ENCODE assay signal across 9 mouse cellular contexts in genomic region chr15:85600696-85601094, GRCm38 (mm10). TPM values are rescaled to one million over a fixed set of nuclear protein-coding genes. Genes with fewer than 3 reads are reported as not detected.
A peak's percentile ranks its signal among the peaks of the same experiment; 100 is the strongest.
DNase-seq lines count a peak whose midpoint lies in the region; ATAC-seq and TF ChIP-seq lines count a peak whose summit lies in the region.
"Had no signal": no experiment of that assay in that cellular context is flagged by ENCODE, and none has a peak within 500 bp of the region (broad histone marks: within the 10 kb centered on the region; RNA-seq: fewer than 3 reads in every experiment).

No protein-coding gene starts in this region.

- no peaks in the 10 kb centered on the region for H3K27me3 ChIP-seq in small intestine, adult 2 months (ENCODE audit: control insufficient read depth, insufficient read depth, low read length)

- ATAC-seq in granulocyte monocyte progenitor cell, adult 5-6 weeks (replicated peaks; ENCODE audit: poor library complexity, severe bottlenecking), result no peak

- H3K4me1 ChIP-seq in lung, adult 2 months (ENCODE audit: control insufficient read depth, insufficient read depth, low read length), result peaks cover 17% of the 10 kb centered on the region
- H3K4me1 ChIP-seq in embryonic fibroblast, embryonic 13.5 days (ENCODE audit: control insufficient read depth, insufficient read depth, low read length), result peaks cover 13% of the 10 kb centered on the region
- peaks cover 11% of the 10 kb centered on the region for H3K4me1 ChIP-seq in small intestine, adult 2 months (ENCODE audit: control insufficient read depth, insufficient read depth, insufficient read length, low read length)

- peak; percentile 27 for DNase-seq in lung, adult 2 months
- DNase-seq in lung, adult 18-20 months, result no peak
- peak; percentile 56 to 61 for DNase-seq in heart, postnatal 14 days
- DNase-seq in spleen, adult 18-20 months, result no peak

- no peak for TF ChIP-seq POLR2A in lung, adult 2 months (IDR thresholded peaks at IDR 0.05; ENCODE audit: borderline replicate concordance, extremely low read depth, low read depth, low read length)
- TF ChIP-seq POLR2A in embryonic fibroblast, embryonic 13.5 days (IDR thresholded peaks at IDR 0.05; ENCODE audit: low read depth, low read length), result no peak
- no peak for TF ChIP-seq POLR2A in small intestine, adult 2 months (IDR thresholded peaks at IDR 0.05; ENCODE audit: low read depth, low read length)

- H3K27ac ChIP-seq in embryonic fibroblast, embryonic 13.5 days (ENCODE audit: insufficient read depth, low read length), result peak overlapping the region; percentile 48
- 0 out of 2 replicates have a peak overlapping the region, but pooled peaks have one; percentile 22 for H3K27ac ChIP-seq in small intestine, adult 2 months (ENCODE audit: insufficient read depth, low read depth, low read length)
- H3K27ac ChIP-seq: liver, embryonic 14.5 days had no signal

- intact Hi-C loops in heart, postnatal 14 days (cut with DNase I), result no loop called here

- 29% methylated on average over 7 of the region's 7 CpGs for WGBS in lung, adult 2 months
- 52% methylated on average over 7 of the region's 7 CpGs for WGBS in small intestine, adult 2 months

- H3K4me3 ChIP-seq in lung, adult 2 months (replicated peaks; ENCODE audit: extremely low read depth, low read depth, low read length), result no peak overlapping the region
- no peak overlapping the region for H3K4me3 ChIP-seq in embryonic fibroblast, embryonic 13.5 days (ENCODE audit: insufficient read depth, low read length)
- no peak overlapping the region for H3K4me3 ChIP-seq in small intestine, adult 2 months (ENCODE audit: low read depth, low read length)

- no peak for TF ChIP-seq CTCF in lung, adult 2 months (IDR thresholded peaks at IDR 0.05; ENCODE audit: insufficient read depth, low read length)
- TF ChIP-seq CTCF in embryonic fibroblast, embryonic 13.5 days (IDR thresholded peaks at IDR 0.05; ENCODE audit: borderline replicate concordance, insufficient read depth, low read length), result no peak
- no peak for TF ChIP-seq CTCF in small intestine, adult 2 months (IDR thresholded peaks at IDR 0.05; ENCODE audit: extremely low read depth, insufficient read length, insufficient replicate concordance, low read depth, low read length)

- H3K36me3 ChIP-seq in small intestine, adult 2 months (ENCODE audit: control insufficient read depth, insufficient read depth, low read length), result no peaks in the 10 kb centered on the region

RNA-seq across cellular contexts. Expression of gene Wnt7b, which starts 18.4 kb away (rescaled TPM):
- 7.0 and 13.2 TPM in 2 replicates for polyA plus RNA-seq in lung, adult 2 months (2012; rRNA removed)
- polyA plus RNA-seq in embryonic fibroblast, embryonic 13.5 days (2011; ENCODE audit: insufficient read length, low read depth, missing spikeins), result not detected in 2 replicates
- under 1 TPM; 0.20 to 0.88 TPM for total RNA-seq in heart, postnatal 14 days (2021)
- polyA plus RNA-seq in small intestine, adult 2 months (2012; rRNA removed), result 0.14 TPM in 1 of 2 replicates, not detected in the other
- total RNA-seq in granulocyte monocyte progenitor cell, adult 5-6 weeks (2014; fragmentation: Nextera tagmentation), result not detected in 2 replicates
- not detected in 2 replicates for total RNA-seq in granulocyte monocyte progenitor cell, adult 5-6 weeks (2017)
- total RNA-seq: gastrocnemius, postnatal 36 days had no signal

Comparison
In these comparisons a context has a peak if more than half of its experiments do, and no peak if none do; other contexts are left out.
1. DNase-seq: peak in lung, adult 2 months (single experiment) and heart, postnatal 14 days (2 of 2); none in lung, adult 18-20 months (0 of 2) and spleen, adult 18-20 months (0 of 2).